Mouse (Mus musculus) adrenal gland, postnatal 36 days (tissue): ENCODE measurements around the gene Tfeb. TPM values are rescaled to one million over a fixed set of nuclear protein-coding genes. Genes with fewer than 3 reads are reported as not detected.
A peak's percentile ranks its signal among the peaks of the same experiment; 100 is the strongest.

Experiments used
- DNase-seq, 2 experiments: peaks; one replicate each; pipeline ENCODE4 v3.0.0; 2021; ENCODE audit warnings: mixed read lengths in 1 of 2
- total RNA-seq, 2 experiments: library from RNA; stranded (reverse); gene quantifications; 2 replicates each; pipeline ENCODE4 v1.2.3; 2021

Gene Tfeb
- total RNA-seq, 2 experiments from 2014 or later, result 18.6 to 18.9 TPM

DNA sequence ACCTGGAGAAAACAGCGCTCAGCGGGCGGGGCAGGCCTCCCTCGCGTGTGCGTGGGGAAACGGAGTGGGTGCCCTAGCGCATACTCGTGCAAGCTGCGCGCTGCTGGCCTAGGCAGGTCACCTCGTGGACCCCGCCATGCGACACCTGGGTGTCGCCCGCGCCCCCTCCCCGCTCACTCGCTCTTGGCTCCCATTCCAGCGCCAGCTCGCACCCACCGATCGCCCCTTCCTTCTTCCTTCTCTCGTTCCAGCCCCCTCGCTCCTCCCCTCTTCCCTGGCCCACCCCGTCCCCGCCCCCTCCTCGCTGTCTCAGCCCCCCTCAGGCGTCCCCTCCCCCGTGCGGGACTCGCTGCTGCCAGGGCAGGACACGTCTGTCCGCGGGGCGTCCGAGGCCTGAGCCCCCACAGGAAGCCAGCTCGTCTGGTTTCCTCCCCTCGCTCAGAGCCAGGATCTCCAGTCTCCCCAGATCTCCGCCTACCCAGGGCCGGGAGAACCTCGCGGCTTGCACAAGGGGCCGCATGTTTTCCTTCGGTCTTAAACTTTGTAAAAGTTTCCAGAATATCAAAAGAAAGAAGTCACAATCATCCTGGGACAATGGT lies 96.3 kb downstream of the Tfeb start:
- DNase-seq, result peak; percentile 44 to 70

DNA sequence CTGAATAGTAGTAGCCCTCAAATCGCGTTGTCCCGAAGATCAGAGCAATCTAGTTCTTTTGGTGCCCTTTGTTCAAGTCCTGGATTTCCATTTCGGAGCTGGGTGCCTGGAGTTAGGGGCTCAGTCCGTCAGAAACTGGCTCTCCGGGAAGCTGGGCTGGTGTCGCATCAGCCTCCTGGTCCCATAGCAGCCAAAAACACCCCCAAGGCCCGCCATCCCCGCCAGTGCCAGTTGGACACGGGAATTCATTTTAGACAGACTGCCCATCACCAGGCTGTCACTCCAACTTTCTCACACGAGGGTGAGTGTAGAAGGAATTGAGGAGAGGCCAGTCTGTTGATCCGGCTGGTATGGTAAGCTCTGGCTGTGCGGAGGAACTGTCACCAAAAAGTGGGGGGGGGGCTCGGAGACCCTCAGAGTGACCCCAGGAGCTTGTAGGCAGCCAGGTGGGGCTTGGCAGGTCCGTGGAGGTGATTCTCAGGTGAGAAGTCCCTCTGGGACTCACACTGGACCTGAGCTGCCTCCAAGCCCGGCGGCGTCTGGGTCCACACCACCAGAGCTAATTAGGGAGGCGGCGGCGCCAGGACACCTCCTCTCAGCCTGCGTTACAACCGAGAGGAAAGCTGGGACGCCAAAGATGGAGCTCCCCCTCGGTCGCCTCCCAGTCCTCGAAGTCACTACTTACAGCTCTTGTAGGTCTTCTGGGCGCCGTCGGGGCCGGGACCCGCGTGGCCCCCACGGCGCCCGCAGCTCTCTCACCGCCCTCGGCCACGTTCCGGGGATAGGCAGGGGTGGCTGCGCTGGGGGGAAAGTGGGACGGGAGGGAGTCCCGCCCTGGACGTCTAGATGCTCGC lies 97.0 kb downstream of the Tfeb start:
- no peak for DNase-seq

DNA sequence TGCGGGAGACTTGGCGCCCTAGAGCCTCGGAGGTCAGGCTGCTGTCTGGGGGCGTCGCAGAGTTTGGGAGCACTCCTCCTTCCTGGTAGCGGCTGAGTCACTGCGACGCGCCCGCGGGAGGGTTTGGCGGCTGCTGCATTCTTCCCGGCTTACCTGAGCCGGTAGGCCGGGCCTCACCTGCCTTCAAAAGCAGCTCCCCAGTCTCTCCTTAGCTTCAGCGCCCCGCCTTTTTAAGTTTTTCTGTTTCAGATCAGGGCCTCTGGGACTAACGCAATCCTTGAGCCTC lies 97.6 kb downstream of the Tfeb start, which contains the start of gene Mdfi:
Gene Mdfi, minus strand, starts transcription at position 210 of the 286 bp plus-strand sequence.
- DNase-seq, result peak; percentile 28 to 38

DNA sequence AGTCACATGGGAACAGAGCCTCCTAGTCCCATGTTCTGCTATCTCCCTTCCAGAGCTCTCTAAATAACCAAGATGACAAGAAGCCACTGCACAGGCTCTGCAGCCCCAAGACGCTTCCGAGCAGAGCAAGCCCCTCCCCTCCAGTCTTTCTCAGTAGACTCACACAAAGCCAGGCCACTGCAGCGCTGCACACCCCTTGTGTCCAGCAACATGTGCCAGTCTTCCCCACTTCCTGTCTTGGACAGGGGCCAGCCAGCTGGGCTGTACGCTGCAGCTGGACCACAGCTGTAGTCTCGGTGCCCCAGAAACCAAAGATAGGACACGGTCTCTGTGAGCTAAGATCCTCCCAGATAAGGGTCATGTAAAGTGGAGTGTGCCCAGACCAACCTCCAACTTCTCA lies 101.0 kb downstream of the Tfeb start:
- no peak for DNase-seq

DNA sequence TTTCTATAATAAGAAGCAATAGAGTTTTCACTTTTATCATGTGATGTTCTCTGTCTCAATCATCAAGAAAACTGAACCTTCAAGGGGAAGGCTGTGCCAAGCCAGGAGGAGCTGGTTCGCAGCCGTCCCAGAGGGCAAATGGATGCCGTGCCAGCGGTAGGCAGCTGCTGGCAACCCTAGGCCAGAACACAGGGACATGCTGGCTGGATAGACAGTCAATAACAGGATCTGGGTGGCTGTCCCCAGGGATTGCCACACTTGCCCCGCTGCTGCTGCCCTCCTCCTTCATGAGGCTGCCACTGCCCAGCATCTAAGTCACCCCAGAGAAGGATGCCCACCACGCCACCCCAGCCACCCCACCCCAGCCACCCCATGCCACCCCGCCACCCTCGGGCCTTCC lies 104.7 kb downstream of the Tfeb start:
- peak in 1 of 2 experiments; percentile 37 for DNase-seq

Other genes starting within 250 kb of the Tfeb start
- 10 to 100 TPM; 18.5 to 21.2 TPM for gene Taf8, start 234.7 kb upstream of the Tfeb start, total RNA-seq
- 100 to 1,000 TPM; 408 to 430 TPM for gene Ccnd3, start 232.0 kb upstream of the Tfeb start, total RNA-seq
- 10 to 100 TPM; 18.7 to 24.8 TPM for gene Bysl, start 125.5 kb upstream of the Tfeb start, total RNA-seq
- gene Med20, start 125.4 kb upstream of the Tfeb start, total RNA-seq, result 10 to 100 TPM; 39.5 to 40.0 TPM
- 1 to 10 TPM; 3.4 to 3.7 TPM for gene Gm20517, start 125.4 kb upstream of the Tfeb start, total RNA-seq
- 1 to 10 TPM; 4.1 to 5.6 TPM for gene Usp49, start 106.3 kb upstream of the Tfeb start, total RNA-seq
- 100 to 1,000 TPM; 229 to 241 TPM for gene Tomm6, start 48.6 kb upstream of the Tfeb start, total RNA-seq
- 1 to 10 TPM; 2.8 to 5.4 TPM for gene Frs3, start 48.0 kb upstream of the Tfeb start, total RNA-seq
- under 1 TPM; 0.40 to 0.86 TPM for gene Gm21981, start 42.6 kb upstream of the Tfeb start, total RNA-seq
- gene Prickle4, start 42.3 kb upstream of the Tfeb start, total RNA-seq, result 1 to 10 TPM; 3.0 to 3.1 TPM
- gene Pgc, start 10.2 kb upstream of the Tfeb start, total RNA-seq, result not detected
- 1 to 10 TPM; 1.4 to 2.4 TPM for gene Mdfi, start 97.7 kb downstream of the Tfeb start, total RNA-seq
- gene Foxp4, start 187.6 kb downstream of the Tfeb start, total RNA-seq, result 10 to 100 TPM; 23.0 to 23.6 TPM